Mouse (Mus musculus): ENCODE results near the gene Tbc1d8.

DNA sequence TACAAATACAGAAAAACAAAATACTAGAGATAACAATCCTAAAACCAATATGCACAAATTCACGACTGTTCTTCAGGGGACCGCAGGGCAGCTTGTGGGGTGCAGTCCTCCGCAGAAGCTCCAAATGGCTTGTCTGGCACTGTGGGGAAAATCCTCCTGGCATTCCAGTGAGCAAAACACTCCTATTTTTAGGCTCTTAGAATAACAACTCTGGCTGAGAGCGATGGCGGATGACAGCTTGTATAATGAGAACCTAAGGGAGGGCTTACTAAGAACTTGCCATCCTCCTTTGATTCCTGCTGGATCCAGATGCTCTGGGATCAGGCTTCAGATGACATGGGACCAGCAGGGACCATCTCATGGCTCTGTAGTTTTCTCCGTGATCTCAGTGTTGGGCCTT lies 36.9 kb downstream of the Tbc1d8 start:
- no peak for TF ChIP-seq CTCF (IDR thresholded peaks at IDR 0.05; ENCODE audit: low read depth)
- no peak for TF ChIP-seq EP300 (optimal IDR thresholded peaks at IDR 0.05)
